Mouse (Mus musculus) ES-Bruce4 (cell line): Measurements from ENCODE around the gene Rundc3a. TPM values are rescaled to one million over a fixed set of nuclear protein-coding genes. Genes with fewer than 3 reads are reported as not detected.

Source experiments
- H3K27ac ChIP-seq: 2 replicates; pipeline ENCODE4 v1.5.1; 2012; ENCODE audit warnings: low read length, inconsistent platforms; ENCODE audit not compliant: insufficient read depth
- H3K27me3 ChIP-seq: 2 replicates; pipeline ENCODE4 v1.6.1; 2012; ENCODE audit warnings: mild to moderate bottlenecking, low read length, inconsistent platforms; ENCODE audit not compliant: control insufficient read depth, poor library complexity, insufficient read depth, severe bottlenecking
- H3K36me3 ChIP-seq: 2 replicates; pipeline ENCODE4 v1.6.1; 2012; ENCODE audit warnings: inconsistent platforms, mild to moderate bottlenecking, low read length, moderate library complexity; ENCODE audit not compliant: control insufficient read depth, poor library complexity, insufficient read depth, severe bottlenecking
- H3K4me1 ChIP-seq: one replicate; pipeline ENCODE4 v1.8.1; 2011; ENCODE audit warnings: low read length; ENCODE audit not compliant: control insufficient read depth, insufficient read depth
- H3K4me3 ChIP-seq: 2 replicates; pipeline ENCODE4 v1.5.1; 2011; ENCODE audit warnings: low read depth, mild to moderate bottlenecking, low read length
- H3K9ac ChIP-seq: 2 replicates; pipeline ENCODE4 v1.6.1; 2012; ENCODE audit warnings: low read depth, mild to moderate bottlenecking, inconsistent platforms; ENCODE audit not compliant: poor library complexity, severe bottlenecking
- H3K9me3 ChIP-seq: replicated peaks from 2 replicates; pipeline ENCODE4 v1.6.1; 2012; ENCODE audit warnings: mild to moderate bottlenecking, low read length, inconsistent platforms; ENCODE audit not compliant: control insufficient read depth, poor library complexity, insufficient read depth, severe bottlenecking
- CTCF ChIP-seq: IDR thresholded peaks from one replicate; pipeline ENCODE4 v1.8.1; 2011; ENCODE audit warnings: low read depth, low read length
- EP300 ChIP-seq: IDR thresholded peaks from 2 replicates; pipeline ENCODE4 v1.6.1; 2011; ENCODE audit warnings: low read depth, low read length; ENCODE audit not compliant: insufficient read depth
- POLR2A ChIP-seq: IDR thresholded peaks from one replicate; pipeline ENCODE4 v1.8.1; 2011; ENCODE audit warnings: low read length; ENCODE audit not compliant: insufficient read depth
- polyA plus RNA-seq: library from polyadenylated mRNA; stranded (reverse); fragments of >200 nt; gene quantifications from 2 replicates; pipeline ENCODE4 v1.2.4, GENCODE M21; 2011; ENCODE audit warnings: low read depth; ENCODE audit not compliant: missing spikeins, insufficient read depth, insufficient read length

Rundc3a gene
- polyA plus RNA-seq, 1 experiment, result 7.0 TPM

DNA sequence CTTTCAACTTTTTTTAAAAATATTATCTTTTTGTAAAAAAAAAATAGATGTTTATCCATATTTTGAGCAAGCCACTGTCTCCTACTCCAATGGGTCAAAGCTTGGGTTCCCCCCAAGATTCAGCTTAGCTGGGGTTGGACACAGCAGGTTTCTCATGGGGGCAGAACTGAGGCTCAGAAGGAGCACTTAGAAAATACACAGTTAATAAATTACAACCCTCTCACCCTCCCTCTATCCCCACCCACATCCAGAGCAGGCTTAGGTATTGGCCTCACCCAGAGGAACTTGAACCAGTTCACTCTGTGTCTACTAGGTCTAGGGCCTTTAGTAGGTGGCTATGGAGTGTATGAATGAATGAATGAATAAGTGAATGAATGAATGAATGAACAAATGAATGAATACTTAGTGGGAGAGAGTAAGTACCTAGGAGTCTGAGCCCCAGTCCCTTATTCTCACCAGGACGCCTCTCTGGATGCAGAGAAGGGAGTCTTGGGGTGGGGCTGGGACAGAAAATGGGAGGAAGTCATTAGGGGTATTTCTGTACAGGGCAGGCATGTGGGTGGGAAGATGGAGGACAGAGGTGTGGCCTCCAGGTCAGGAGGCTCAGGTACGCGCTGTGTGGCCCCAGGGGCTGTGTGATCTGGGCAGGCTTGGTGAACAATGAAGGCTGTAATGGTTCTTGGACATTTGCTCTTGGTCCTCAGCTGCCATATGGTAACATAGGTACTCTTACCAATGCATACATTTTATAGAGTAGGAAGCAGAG lies 43.8 kb upstream of the Rundc3a start:
- Histone ChIP-seq H3K4me1 (peaks cover 11% of the 10 kb centered on the region), H3K36me3 (no peaks in the 10 kb centered on the region), H3K4me3 (no peak overlapping the region), H3K9ac (no peak overlapping the region), H3K27me3 (no peaks in the 10 kb centered on the region), H3K27ac (no peak overlapping the region), H3K9me3 (no peaks in the 10 kb centered on the region)
- TF ChIP-seq POLR2A (no peak), CTCF (no peak), EP300 (no peak)

DNA sequence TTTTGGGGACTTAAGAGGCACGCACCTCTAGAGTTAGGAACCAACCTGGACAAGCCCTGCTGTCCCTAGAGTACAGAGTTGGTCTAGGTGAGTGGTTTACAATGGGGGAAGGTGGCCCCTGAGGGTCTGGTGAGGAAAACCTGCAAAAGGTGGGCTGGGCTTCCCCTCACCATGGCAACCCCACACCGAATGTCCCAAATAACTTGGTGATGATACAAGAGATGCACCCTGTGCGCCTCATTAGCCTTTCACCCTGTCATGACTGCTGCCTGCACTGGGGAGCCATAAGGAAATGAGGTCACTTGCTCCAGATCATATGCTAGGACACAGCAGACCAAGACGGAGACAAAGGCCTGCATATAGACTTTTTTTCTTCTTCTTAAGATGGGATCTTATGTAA lies 42.8 kb upstream of the Rundc3a start:
- TF ChIP-seq EP300, result no peak
- no peaks in the 10 kb centered on the region for H3K27me3 ChIP-seq
- H3K4me1 ChIP-seq, result peaks cover 11% of the 10 kb centered on the region
- no peak overlapping the region for H3K4me3 ChIP-seq
- no peak overlapping the region for H3K9ac ChIP-seq
- H3K27ac ChIP-seq, result no peak overlapping the region
- H3K9me3 ChIP-seq, result no peaks in the 10 kb centered on the region
- no peaks in the 10 kb centered on the region for H3K36me3 ChIP-seq

DNA sequence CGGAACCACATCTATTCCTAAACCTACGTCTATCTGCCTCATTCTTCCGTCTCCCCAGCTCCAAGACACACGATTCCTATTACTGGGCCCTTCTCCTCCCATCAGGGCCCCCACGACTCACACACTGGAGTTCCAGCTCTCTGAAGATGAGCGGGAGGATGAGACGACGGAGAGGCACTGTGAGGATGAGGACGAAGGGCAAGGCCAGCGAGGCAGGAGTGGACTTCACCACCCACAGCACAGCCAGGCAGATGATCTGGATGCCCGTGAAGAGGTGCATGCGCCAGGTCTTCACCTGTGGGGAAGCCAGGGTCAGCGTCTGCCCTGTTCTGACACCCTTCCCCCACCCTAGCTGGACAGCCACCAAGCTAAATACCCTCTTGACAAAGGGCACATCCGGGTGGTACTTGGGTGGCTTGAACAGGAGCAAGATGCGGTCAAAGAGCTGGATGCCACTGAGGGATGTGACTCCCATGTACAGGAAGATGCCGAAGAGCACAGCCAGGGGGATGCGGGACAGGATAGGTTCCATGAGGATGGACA lies 42.2 kb upstream of the Rundc3a start:
- no peak for TF ChIP-seq POLR2A
- no peaks in the 10 kb centered on the region for H3K36me3 ChIP-seq
- H3K27ac ChIP-seq, result no peak overlapping the region
- H3K4me1 ChIP-seq, result peaks cover 11% of the 10 kb centered on the region
- no peak overlapping the region for H3K9ac ChIP-seq
- H3K9me3 ChIP-seq, result no peaks in the 10 kb centered on the region
- no peaks in the 10 kb centered on the region for H3K27me3 ChIP-seq
- no peak overlapping the region for H3K4me3 ChIP-seq

DNA sequence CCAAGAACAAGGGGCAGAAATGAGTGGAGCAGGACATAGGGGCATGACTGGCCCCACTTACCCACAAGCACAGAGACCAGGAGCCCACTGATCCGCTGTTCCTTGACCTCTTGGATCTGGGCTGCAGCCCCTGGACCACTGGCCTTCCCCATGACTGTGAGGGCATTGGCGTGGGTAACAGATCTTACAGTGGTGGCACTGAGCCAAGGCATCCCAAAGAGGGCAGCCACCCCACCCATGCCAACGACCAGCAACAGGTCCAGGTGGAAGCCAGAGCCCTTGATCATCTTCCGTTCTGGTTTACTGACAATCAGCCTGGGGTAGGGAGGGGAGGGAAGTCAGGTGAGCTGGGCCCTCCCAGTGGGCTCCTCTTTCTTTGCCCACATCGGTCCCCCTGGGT lies 40.8 kb upstream of the Rundc3a start:
- H3K4me1 ChIP-seq, result peaks cover 11% of the 10 kb centered on the region
- H3K27ac ChIP-seq, result no peak overlapping the region
- no peaks in the 10 kb centered on the region for H3K27me3 ChIP-seq
- no peak for TF ChIP-seq POLR2A
- TF ChIP-seq CTCF, result no peak
- no peak for TF ChIP-seq EP300
- H3K9ac ChIP-seq, result no peak overlapping the region
- no peaks in the 10 kb centered on the region for H3K9me3 ChIP-seq
- no peaks in the 10 kb centered on the region for H3K36me3 ChIP-seq
- no peak overlapping the region for H3K4me3 ChIP-seq

DNA sequence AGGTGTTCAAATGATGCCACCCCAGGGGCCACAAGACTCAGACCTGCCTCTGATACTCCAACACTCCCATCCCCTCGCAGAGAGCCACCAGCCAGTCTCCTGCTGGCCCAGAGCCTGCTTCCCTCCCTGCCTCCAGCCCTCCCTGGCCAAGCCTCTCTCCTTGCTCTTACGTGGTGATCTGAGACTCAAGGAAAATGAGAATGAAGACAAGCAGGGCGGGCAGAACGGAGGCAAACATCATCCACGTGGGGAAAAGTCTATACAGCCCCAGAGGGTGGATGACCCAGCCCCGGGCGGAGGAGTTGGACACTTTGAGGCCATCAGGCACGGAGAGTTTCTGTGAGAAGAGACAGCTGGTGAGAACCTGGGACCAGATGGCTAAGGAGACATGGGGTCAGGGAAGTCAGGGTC lies 40.2 kb upstream of the Rundc3a start:
- H3K4me3 ChIP-seq, result no peak overlapping the region

DNA sequence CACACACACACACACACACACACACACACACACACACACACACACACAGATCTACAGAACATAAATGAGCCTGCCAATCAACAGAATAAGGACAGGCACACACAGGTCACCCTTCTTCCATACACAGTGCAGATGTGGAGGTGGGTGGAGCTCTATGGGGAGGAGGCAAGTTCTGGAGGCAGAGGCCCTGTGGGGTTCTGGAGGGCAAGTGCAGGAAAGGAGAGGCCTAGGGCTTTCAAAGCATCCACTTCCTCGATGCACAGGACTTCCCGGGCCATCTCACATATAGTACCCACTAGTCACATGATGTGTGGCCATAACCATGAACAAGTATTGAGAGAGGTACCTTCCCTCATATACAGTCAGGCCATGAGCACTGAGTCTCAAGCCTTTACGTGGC lies 37.7 kb upstream of the Rundc3a start:
- H3K4me1 ChIP-seq, result peaks cover 9% of the 10 kb centered on the region
- H3K27me3 ChIP-seq, result no peaks in the 10 kb centered on the region
- H3K4me3 ChIP-seq, result no peak overlapping the region
- no peaks in the 10 kb centered on the region for H3K36me3 ChIP-seq
- H3K9me3 ChIP-seq, result no peaks in the 10 kb centered on the region
- no peak overlapping the region for H3K27ac ChIP-seq
- TF ChIP-seq POLR2A, result no peak
- no peak for TF ChIP-seq CTCF
- no peak for TF ChIP-seq EP300
- H3K9ac ChIP-seq, result no peak overlapping the region

More for the DNA sequence above, 40.2 kb upstream of the Rundc3a start:
- H3K36me3 ChIP-seq, result no peaks in the 10 kb centered on the region
- TF ChIP-seq POLR2A (no peak), CTCF (no peak), EP300 (no peak)
- no peak overlapping the region for H3K27ac ChIP-seq
- H3K4me1 ChIP-seq, result peaks cover 11% of the 10 kb centered on the region
- H3K27me3 ChIP-seq, result no peaks in the 10 kb centered on the region
- no peaks in the 10 kb centered on the region for H3K9me3 ChIP-seq
- H3K9ac ChIP-seq, result no peak overlapping the region
